Mouse (Mus musculus): ENCODE measurements at regions not wholly inside any gene's neighbourhood (a gene's known extent, or its start where the extent isn't known, plus 50 kb on each side); places are given as distances from the start of the nearest gene placed in this dataset.
A peak's percentile ranks its signal among the peaks of the same experiment; 100 is the strongest.

- no peak for DNase-seq (ENCODE audit: low spot score)
Measured at GRCm38 (mm10) chr2:166354391-166354790, 198.9 kb upstream of the Sulf2 start.

GRCm38 (mm10) chr2:166353447-166354111 lies 198.1 kb upstream of the Sulf2 start:
- DNase-seq (ENCODE audit: low spot score) = peak; percentile 39

- no peak for DNase-seq (ENCODE audit: low spot score)
Measured at GRCm38 (mm10) chr2:166351984-166352383, 196.5 kb upstream of the Sulf2 start.

DNA sequence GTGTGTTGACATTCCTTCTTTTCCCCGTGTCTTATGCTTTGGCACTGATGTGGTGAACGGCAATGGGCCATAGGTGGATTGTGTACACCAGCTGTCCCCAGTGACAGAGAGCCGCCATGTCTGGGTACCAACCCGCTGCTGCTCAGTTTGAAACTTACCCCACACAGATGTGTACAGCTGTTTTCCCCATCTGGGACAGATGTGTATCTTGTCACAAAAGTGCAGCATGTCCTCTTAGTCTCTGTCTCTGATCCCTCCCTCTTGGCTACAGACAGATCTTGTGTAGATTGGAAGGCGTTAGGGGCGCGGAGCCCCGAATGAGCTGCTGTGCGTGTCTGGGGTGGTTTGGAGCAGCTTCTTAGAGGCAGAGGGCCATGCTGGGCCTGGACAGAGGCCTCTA lies 196.1 kb upstream of the Sulf2 start:
- no peak for DNase-seq (ENCODE audit: low spot score)

DNA sequence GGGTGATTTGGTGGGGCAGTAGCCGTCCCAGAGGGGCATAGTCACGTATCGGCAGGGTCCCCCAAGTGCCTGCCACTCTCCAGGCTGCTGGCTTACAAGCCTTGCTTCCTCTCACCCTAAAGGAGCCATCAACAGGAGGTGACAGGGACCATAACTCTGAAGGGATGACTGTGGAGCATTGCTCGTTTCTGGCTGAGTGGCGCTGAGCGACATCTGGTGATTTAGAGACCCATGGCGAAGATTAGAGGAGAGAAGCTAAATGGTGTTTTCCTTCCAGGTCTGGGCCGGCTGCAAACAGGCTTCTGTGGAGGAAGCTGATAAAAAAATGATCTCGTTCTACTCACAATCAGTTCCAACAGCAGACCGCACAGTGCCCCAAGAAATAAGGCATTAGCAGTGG lies 193.2 kb upstream of the Sulf2 start:
- DNase-seq (ENCODE audit: low spot score) = peak; percentile 47

DNA sequence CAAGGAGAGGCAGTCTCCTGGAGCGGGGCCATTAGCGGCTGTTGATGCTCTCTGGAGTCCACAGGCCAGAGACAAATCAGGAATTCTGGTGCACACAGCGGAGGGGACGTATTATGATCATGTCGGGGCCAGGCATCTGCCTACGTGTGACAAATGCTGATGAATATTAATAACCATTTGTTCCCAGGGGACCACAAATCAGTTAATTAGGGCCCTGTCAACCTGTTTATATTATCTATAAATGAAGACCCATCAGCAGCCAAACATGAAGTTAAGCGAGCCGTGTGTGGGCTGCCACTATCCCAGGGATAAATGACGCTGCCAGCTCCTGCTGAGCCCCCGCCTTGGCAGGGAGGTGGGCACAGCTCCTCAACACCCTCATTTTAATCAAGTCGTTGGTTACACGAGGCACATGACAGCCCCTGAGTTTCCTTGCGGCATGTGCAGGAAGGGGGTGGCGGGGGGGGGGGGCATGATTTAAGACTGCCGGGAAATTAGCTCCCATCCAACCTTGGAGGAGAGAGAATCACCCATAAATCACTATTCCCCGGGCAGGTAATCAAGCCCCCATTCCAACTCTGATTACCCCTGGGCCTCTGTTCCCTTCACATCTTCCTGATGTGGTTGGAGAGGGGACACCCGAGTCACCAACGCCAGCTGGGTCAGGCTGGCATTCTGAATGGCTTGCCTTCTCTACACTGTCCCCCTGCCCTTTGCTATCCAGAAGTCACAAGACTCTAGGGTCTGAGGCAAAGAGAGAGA lies 191.1 kb upstream of the Sulf2 start:
- no peak for DNase-seq (ENCODE audit: low spot score)

DNA sequence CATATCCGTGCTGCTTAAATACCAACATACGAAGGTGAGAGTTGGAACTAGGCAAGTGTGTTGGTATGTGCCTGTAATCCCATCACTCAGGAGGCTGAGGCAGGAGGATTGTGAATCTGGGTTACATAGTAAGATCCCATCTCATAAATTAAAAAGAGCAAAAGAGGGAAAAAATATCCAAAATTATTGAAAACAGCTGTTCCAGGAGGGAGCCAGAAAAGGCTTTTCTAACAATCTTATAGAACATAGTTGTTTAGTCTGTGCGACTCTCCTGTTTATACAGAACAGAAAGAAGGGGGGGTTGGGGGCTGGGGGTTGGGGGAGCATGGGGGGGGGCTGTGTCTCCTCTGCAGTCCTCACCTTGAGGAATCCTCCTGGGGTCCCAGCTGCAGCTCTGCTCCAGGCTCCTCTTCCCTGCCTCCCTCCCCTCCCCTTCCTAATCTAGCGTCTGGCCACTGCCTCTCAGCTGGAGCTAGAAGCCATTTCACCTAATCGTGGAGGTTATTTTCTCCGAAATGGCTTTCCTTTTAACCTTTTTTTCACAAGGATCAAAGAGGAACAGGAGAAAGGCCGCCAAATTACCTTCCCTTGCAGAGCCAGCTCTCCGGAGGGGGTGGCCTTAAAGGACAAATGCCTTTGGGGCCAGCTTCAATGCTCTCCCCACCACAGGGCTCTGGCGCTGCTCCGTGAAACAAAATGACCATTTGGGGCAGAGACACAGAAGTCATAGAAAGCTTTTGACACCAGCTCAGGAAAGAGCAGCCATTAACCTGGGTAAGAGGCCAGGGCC lies 188.3 kb upstream of the Sulf2 start:
- DNase-seq (ENCODE audit: low spot score) = peak; percentile 44

DNA sequence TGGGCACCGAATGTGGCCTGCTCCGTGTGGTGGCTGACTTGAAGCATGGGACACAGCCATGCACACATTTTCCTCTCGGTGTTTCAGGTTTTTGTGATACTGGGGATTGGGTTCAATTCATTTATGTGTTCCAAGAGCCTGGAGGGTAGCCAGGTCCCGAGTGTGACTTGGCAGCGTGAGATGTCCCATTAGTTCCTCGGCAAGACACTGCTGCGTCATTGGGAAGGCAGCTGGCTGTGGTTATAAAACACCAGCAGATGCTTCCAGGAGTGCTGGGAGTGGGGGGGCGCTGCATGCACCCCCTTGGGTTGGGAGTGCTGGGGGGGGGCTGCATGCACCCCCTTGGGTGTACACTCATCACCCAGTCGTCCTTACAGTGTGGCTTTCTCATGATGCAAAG lies 186.9 kb upstream of the Sulf2 start:
- DNase-seq (ENCODE audit: low spot score) = no peak

DNA sequence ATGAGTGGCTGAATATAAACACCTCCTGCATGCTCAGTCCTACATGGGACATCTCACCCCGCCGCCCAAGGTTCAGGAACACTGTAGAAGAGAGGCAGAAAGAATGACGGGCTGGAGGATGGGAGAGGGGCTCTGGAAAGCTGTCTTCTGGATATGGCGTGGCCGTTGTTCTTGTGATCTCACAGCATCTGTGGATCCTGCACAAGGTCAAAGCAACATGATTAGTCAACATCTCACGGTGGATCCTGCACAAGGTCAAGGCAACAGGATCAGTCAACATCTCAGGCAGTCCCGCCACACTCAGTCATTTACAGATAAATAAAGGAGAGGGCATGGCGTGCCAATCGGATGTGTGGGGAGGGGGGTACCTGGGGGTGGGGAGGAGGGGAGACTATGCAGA lies 184.7 kb upstream of the Sulf2 start:
- DNase-seq (ENCODE audit: low spot score) = no peak

DNA sequence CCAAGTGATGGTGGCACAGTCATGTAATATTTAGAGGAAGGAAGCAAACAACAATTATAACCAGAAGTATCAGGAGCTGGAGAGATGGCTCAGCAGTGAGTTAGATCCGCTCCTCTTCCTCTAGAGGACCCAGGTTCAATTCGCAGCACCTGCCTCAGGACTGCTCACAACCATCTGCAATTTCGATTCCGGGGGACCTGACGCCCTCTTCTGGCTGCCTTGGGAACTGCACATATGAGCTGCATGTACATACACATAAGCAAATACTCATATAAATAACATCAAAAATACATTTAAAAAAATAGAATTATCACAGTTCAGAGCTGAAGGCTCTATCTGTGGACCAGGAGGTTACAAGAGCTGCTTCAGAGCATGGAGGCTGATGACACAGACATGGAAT lies 184.0 kb upstream of the Sulf2 start:
- no peak for DNase-seq (ENCODE audit: low spot score)

GRCm38 (mm10) chr2:166338396-166339085 lies 183.1 kb upstream of the Sulf2 start:
- DNase-seq (ENCODE audit: low spot score) = no peak

DNA sequence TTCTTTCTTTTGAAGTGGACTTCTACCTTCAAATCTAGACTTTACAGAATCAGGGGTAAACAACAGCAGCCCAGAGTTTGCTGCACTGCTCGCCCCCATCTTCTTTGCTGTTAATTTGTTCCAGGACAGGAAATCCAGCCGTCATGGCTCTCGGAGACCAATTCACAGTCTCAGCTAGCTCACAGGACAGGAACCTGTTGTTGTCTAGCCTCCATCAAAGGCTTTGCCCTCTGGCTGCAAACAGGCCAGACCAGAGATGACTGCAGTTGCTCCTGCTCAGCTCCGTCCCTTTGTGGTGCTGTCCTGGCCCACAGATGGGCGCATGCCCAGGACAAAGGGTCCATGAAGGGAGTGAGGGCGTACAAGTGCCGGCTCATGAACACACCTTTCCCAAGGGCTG lies 182.2 kb upstream of the Sulf2 start:
- peak; percentile 35 for DNase-seq (ENCODE audit: low spot score)

GRCm38 (mm10) chr2:166335702-166336101 lies 180.2 kb upstream of the Sulf2 start:
- DNase-seq (ENCODE audit: low spot score) = no peak

- no peak for DNase-seq (ENCODE audit: low spot score)
Measured at GRCm38 (mm10) chr2:166334559-166334958, 179.1 kb upstream of the Sulf2 start.

DNA sequence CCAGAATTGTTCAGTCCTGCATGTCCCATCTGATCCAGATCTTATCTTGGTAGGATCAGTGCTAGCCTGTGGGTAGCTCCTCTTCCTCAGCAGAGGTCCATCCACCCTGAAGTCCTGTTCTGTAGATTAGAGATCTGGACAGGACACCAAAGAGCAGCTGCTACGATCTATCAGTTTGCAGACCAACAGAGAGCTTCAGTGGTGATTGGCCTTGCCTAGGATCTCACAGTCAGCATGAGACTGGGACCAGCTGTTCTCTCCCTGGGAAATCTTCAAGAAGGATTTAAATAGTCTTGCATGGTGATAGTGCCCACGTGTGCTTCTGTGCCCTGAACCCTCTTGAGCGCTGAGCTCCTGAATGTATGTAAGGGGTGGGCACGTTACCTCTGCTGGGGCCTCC lies 178.4 kb upstream of the Sulf2 start:
- DNase-seq (ENCODE audit: low spot score) = no peak

- no peak for DNase-seq (ENCODE audit: low spot score)
Measured at GRCm38 (mm10) chr2:166332748-166333417, 177.4 kb upstream of the Sulf2 start.

DNA sequence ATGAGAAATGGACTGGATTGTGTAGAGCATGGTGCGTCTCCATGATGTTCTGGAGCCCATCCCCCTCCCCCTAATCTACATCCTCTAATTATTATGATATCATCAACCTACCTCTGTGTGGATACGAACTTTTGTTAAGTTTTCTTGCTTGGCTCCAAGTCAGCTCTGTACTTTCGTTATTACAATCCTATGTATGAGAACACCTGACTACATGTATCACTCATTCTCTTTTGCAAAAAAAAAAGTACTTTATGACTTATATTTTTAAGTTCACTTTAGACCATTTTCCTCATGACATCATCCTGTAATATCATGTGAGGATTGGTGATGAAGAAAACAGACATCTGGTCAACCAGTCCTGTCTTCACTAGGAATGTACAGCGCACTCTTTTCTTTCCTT lies 175.7 kb upstream of the Sulf2 start:
- no peak for DNase-seq (ENCODE audit: low spot score)

GRCm38 (mm10) chr2:166330364-166330763 lies 174.9 kb upstream of the Sulf2 start:
- peak; percentile 70 for DNase-seq (ENCODE audit: low spot score)

DNA sequence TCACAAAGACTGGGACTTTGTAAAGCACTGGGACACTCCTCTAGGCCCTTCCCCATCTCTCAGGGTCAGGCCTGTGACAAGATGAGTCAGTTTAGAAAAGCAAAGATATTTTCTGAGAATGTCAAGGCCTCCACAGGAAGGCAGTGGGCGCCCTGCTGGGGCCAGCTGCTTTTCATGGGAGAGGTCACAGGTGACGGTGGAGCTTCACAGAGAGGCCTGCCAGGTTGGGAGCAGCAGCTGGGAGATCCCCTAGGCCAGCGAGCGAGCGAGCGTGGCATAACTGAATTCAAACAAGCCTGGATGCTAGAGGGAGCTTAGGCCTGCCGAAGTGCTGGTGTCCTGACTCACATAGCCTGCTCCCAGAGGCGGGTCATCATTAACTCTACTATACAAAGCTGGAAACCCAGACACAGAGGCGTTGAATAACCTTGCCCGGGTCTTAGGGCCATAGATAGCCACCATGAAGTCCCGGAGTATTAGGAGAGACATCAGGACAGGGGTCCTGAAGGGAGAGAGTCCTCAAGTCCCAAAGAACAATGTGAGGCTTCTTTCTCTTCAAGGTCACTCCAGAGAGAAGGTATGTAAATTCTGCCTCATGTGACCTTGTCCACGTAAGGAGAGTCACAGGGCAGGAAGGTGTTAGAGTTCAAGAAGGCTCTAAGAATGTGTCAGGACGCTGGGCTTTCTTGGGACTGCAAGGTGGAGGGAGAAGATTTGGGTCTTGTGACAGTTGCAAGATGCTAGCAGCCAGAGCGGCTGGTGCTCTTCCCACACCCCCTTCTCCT lies 174.3 kb upstream of the Sulf2 start:
- DNase-seq (ENCODE audit: low spot score) = peak; percentile 39

GRCm38 (mm10) chr2:166326932-166327331 lies 171.5 kb upstream of the Sulf2 start:
- no peak for DNase-seq (ENCODE audit: low spot score)

DNA sequence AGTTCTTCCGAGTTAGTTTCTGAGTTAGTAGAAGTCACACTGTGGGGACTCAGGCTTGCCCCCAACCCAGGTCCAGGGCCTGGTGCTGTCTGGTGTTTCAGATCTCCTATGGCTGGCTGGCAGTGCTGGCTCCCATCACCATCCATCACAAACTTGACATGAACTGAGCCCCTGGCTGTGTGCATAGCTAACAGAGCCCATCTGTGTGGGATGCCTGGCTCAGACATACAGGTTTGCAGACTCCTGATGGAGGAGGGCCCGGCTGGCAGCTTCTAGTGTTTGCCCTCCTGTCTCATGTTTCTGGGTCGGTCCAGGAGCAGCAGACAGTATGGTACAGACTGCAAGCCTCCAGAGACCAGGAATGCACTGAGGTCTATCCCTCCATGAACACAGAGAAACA lies 169.5 kb upstream of the Sulf2 start:
- DNase-seq (ENCODE audit: low spot score) = peak; percentile 77
